11 mouse cellular contexts compared by ENCODE assay signal in genomic region chr10:85464152-85464551, GRCm38 (mm10).
DNase-seq lines count a peak whose midpoint lies in the region; ATAC-seq lines count a peak whose summit lies in the region.
"Had no signal": no experiment of that assay in that cellular context is flagged by ENCODE, and none has a peak within 500 bp of the region (broad histone marks: within the 10 kb centered on the region; RNA-seq: fewer than 3 reads in every experiment).

No protein-coding gene starts in this region.

- ATAC-seq in midbrain, embryonic 15.5 days (replicated peaks), result no peak
- ATAC-seq in midbrain, embryonic 14.5 days (ENCODE audit: low FRiP score, low TSS enrichment), result no peak
- ATAC-seq in neural tube, embryonic 15.5 days (ENCODE audit: low FRiP score), result no peak
- ATAC-seq in megakaryocyte-erythroid progenitor cell, adult 5-6 weeks (replicated peaks; ENCODE audit: low FRiP score, low TSS enrichment, poor library complexity, severe bottlenecking), result no peak

- peaks cover 42% of the 10 kb centered on the region for H3K4me1 ChIP-seq in midbrain, embryonic 15.5 days
- peaks cover 31% of the 10 kb centered on the region for H3K4me1 ChIP-seq in midbrain, embryonic 14.5 days (ENCODE audit: control insufficient read depth, insufficient read depth, low read length)
- H3K4me1 ChIP-seq in neural tube, embryonic 15.5 days, result peaks cover 54% of the 10 kb centered on the region

- no peak overlapping the region for H3K9ac ChIP-seq in midbrain, embryonic 15.5 days
- no peak overlapping the region for H3K9ac ChIP-seq in midbrain, embryonic 14.5 days (replicated peaks; ENCODE audit: low read length)
- no peak overlapping the region for H3K9ac ChIP-seq in neural tube, embryonic 15.5 days (replicated peaks)

- no peaks in the 10 kb centered on the region for H3K36me3 ChIP-seq in midbrain, embryonic 15.5 days (replicated peaks)
- H3K36me3 ChIP-seq in midbrain, embryonic 14.5 days (ENCODE audit: control insufficient read depth, insufficient read depth, low read length), result no peaks in the 10 kb centered on the region
- no peaks in the 10 kb centered on the region for H3K36me3 ChIP-seq in neural tube, embryonic 15.5 days

- peak; percentile 95 for DNase-seq in heart, adult 11 months
- DNase-seq in heart, postnatal 25 days (ENCODE audit: low spot score), result no peak
- no peak for DNase-seq in midbrain, embryonic 14.5 days
- peak; percentile 36 for DNase-seq in gastrocnemius, postnatal 14 days
- no peak for DNase-seq in right cerebral cortex, postnatal 10 days (ENCODE audit: low spot score in 2 of 2)
- DNase-seq: thymus, postnatal 25 days had no signal

- intact Hi-C loops in heart, postnatal 25 days (cut with DNase I), result no loop called here
- intact Hi-C loops in gastrocnemius, postnatal 14 days (cut with DNase I; ENCODE audit: low total_unique reads), result no loop called here

- H3K4me2 ChIP-seq in midbrain, embryonic 15.5 days, result no peak overlapping the region
- no peak overlapping the region for H3K4me2 ChIP-seq in midbrain, embryonic 14.5 days (ENCODE audit: low read length)
- no peak overlapping the region for H3K4me2 ChIP-seq in neural tube, embryonic 15.5 days

- H3K27me3 ChIP-seq in midbrain, embryonic 15.5 days (replicated peaks), result no peaks in the 10 kb centered on the region
- no peaks in the 10 kb centered on the region for H3K27me3 ChIP-seq in midbrain, embryonic 14.5 days (ENCODE audit: control insufficient read depth, insufficient read depth, low read length)
- H3K27me3 ChIP-seq in neural tube, embryonic 15.5 days (replicated peaks), result no peaks in the 10 kb centered on the region
- H3K27me3 ChIP-seq: CH12.LX had no signal

- H3K9me3 ChIP-seq in midbrain, embryonic 15.5 days, result no peaks in the 10 kb centered on the region
- H3K9me3 ChIP-seq in midbrain, embryonic 14.5 days (ENCODE audit: control insufficient read depth, low read length), result no peaks in the 10 kb centered on the region
- H3K9me3 ChIP-seq in neural tube, embryonic 15.5 days (replicated peaks), result no peaks in the 10 kb centered on the region

- H3K27ac ChIP-seq in midbrain, embryonic 15.5 days, result peak overlapping the region; percentile 31; the same call in 1 of the 2 replicates
- H3K27ac ChIP-seq in midbrain, embryonic 14.5 days (replicated peaks; ENCODE audit: low read depth, low read length), result no peak overlapping the region
- H3K27ac ChIP-seq in neural tube, embryonic 15.5 days (replicated peaks), result 0 out of 2 replicates have a peak overlapping the region, but pooled peaks have one; percentile 23
- H3K27ac ChIP-seq: macrophage had no signal

- no peak overlapping the region for H3K4me3 ChIP-seq in midbrain, embryonic 15.5 days
- H3K4me3 ChIP-seq in midbrain, embryonic 14.5 days (replicated peaks; ENCODE audit: low read depth, low read length), result no peak overlapping the region
- no peak overlapping the region for H3K4me3 ChIP-seq in neural tube, embryonic 15.5 days (replicated peaks)

- WGBS in midbrain, embryonic 15.5 days, result 30% methylated on average over 6 of the region's 6 CpGs
- WGBS in midbrain, embryonic 14.5 days, result 28% methylated on average over 6 of the region's 6 CpGs
- 35% methylated on average over 6 of the region's 6 CpGs for WGBS in neural tube, embryonic 15.5 days

Comparison
In these comparisons a context has a peak if more than half of its experiments do, and no peak if none do; other contexts are left out.
1. DNase-seq: peak in heart, adult 11 months (single experiment) and gastrocnemius, postnatal 14 days (single experiment); none in heart, postnatal 25 days (single experiment), midbrain, embryonic 14.5 days (single experiment) and right cerebral cortex, postnatal 10 days (0 of 2).